In genomic region chr2:26519753-26520152, GRCm38 (mm10) we compare ENCODE assay signal across 18 mouse cellular contexts. TPM values are rescaled to one million over a fixed set of nuclear protein-coding genes. Genes with fewer than 3 reads are reported as not detected.
A peak's percentile ranks its signal among the peaks of the same experiment; 100 is the strongest.
DNase-seq lines count a peak whose midpoint lies in the region; ATAC-seq and TF ChIP-seq lines count a peak whose summit lies in the region.
"Had no signal": no experiment of that assay in that cellular context is flagged by ENCODE, and none has a peak within 500 bp of the region (broad histone marks: within the 10 kb centered on the region; RNA-seq: fewer than 3 reads in every experiment).

No protein-coding gene starts in this region.

- no peaks in the 10 kb centered on the region for H3K36me3 ChIP-seq in heart, embryonic 12.5 days
- H3K36me3 ChIP-seq in kidney, adult 2 months (ENCODE audit: control insufficient read depth, insufficient read depth, low read length): no peaks in the 10 kb centered on the region
- H3K36me3 ChIP-seq: embryonic facial prominence, embryonic 10.5 days; forebrain, embryonic 15.5 days; hindbrain, embryonic 15.5 days had no signal

- WGBS in heart, embryonic 12.5 days: 65% methylated on average over 6 of the region's 6 CpGs
- 81% methylated on average over 6 of the region's 6 CpGs for WGBS in kidney, adult 2 months

- 0 out of 2 replicates have a peak overlapping the region, but pooled peaks have one; percentile 13 for H3K9ac ChIP-seq in heart, embryonic 12.5 days
- H3K9ac ChIP-seq: forebrain, embryonic 15.5 days; hindbrain, embryonic 15.5 days had no signal

- no peak for TF ChIP-seq CTCF in gastrocnemius, adult 2 months (IDR thresholded peaks at IDR 0.05)
- TF ChIP-seq CTCF in kidney, adult 2 months (conservative IDR thresholded peaks at IDR 0.05; ENCODE audit: insufficient read depth, insufficient read length, low read depth, low read length): no peak

- TF ChIP-seq POLR2A in kidney, adult 2 months (IDR thresholded peaks at IDR 0.05; ENCODE audit: low read depth, low read length): no peak

- peaks cover 37% of the 10 kb centered on the region for H3K4me1 ChIP-seq in heart, embryonic 12.5 days (replicated peaks)
- H3K4me1 ChIP-seq in kidney, adult 2 months (ENCODE audit: control insufficient read depth, insufficient read depth, low read length): 0 out of 2 replicates have a peak, but pooled peaks cover 2% of the 10 kb centered on the region

- peak overlapping the region; percentile 67 for H3K27ac ChIP-seq in gastrocnemius, adult 2 months
- no peak overlapping the region; the same call in 1 of the 2 replicates for H3K27ac ChIP-seq in heart, embryonic 12.5 days (ENCODE audit: poor library complexity, severe bottlenecking)
- H3K27ac ChIP-seq in kidney, adult 2 months (ENCODE audit: insufficient read depth, low read depth, low read length): no peak overlapping the region
- H3K27ac ChIP-seq: forebrain, embryonic 15.5 days; hindbrain, embryonic 15.5 days had no signal

- no peak overlapping the region for H3K4me2 ChIP-seq in heart, embryonic 12.5 days
- H3K4me2 ChIP-seq: forebrain, embryonic 15.5 days; hindbrain, embryonic 15.5 days had no signal

- no peak for DNase-seq in gastrocnemius, adult 2 months
- DNase-seq in gastrocnemius, postnatal 36 days: no peak
- DNase-seq in heart, postnatal 25 days (ENCODE audit: low spot score): no peak
- peak; percentile 52 for DNase-seq in kidney, adult 2 months
- DNase-seq in kidney, postnatal 4 days: no peak
- DNase-seq in adipocyte (ENCODE audit: low spot score): peak; percentile 54
- DNase-seq in left cerebral cortex, adult 8-10 months (ENCODE audit: low spot score in 2 of 2): no peak
- DNase-seq: adrenal gland, postnatal 14 days; cerebellum, adult 18-20 months; cerebellum, postnatal 10 days; gastrocnemius, postnatal 14 days had no signal

- no peaks in the 10 kb centered on the region for H3K27me3 ChIP-seq in heart, embryonic 12.5 days (replicated peaks)
- no peaks in the 10 kb centered on the region for H3K27me3 ChIP-seq in kidney, adult 2 months (replicated peaks; ENCODE audit: control insufficient read depth, insufficient read depth, low read length)
- H3K27me3 ChIP-seq: forebrain, embryonic 15.5 days; hindbrain, embryonic 15.5 days had no signal

- no peaks in the 10 kb centered on the region for H3K9me3 ChIP-seq in heart, embryonic 12.5 days (replicated peaks)
- H3K9me3 ChIP-seq: embryonic facial prominence, embryonic 10.5 days; forebrain, embryonic 15.5 days; hindbrain, embryonic 15.5 days had no signal

- ATAC-seq in heart, embryonic 12.5 days (ENCODE audit: insufficient number of reproducible peaks, low FRiP score): peak; percentile 36; the same call in 1 of the 2 replicates
- ATAC-seq: forebrain, embryonic 15.5 days; inflammation-experienced regulatory T-cells, adult 6 months; intestine, postnatal 0 days had no signal

- intact Hi-C loops in gastrocnemius, adult 2 months (cut with DNase I): no loop called here
- intact Hi-C loops in gastrocnemius, postnatal 36 days (cut with DNase I): no loop called here
- intact Hi-C loops in heart, postnatal 25 days (cut with DNase I): no loop called here

- H3K4me3 ChIP-seq in gastrocnemius, adult 2 months: no peak overlapping the region
- no peak overlapping the region for H3K4me3 ChIP-seq in heart, embryonic 12.5 days
- H3K4me3 ChIP-seq in kidney, adult 2 months (ENCODE audit: insufficient read depth, low read depth, low read length): no peak overlapping the region
- H3K4me3 ChIP-seq: embryonic facial prominence, embryonic 10.5 days; forebrain, embryonic 15.5 days; hindbrain, embryonic 15.5 days had no signal

RNA-seq across cellular contexts. Expression of gene Notch1, which starts 3.3 kb away (rescaled TPM):
- 10 to 100 TPM in 1 of 2 experiments, 1 to 10 TPM in 1; 6.9 to 11.9 TPM for total RNA-seq in gastrocnemius, adult 2 months (2021)
- 1 to 10 TPM; 7.7 to 8.0 TPM for total RNA-seq in gastrocnemius, postnatal 36 days (2021)
- 20.4 TPM in 2 replicates for polyA plus RNA-seq in heart, embryonic 12.5 days (2016; fragmentation: Nextera tagmentation; extraction: Ambion mirVana)
- total RNA-seq in heart, postnatal 25 days (2021): 10 to 100 TPM; 27.5 to 32.3 TPM
- polyA plus RNA-seq in kidney, adult 2 months (2012; rRNA removed): 16.1 and 17.7 TPM in 2 replicates
- total RNA-seq in left cerebral cortex, adult 8-10 months (2022): 10 to 100 TPM; 23.3 to 28.8 (median 26.6) TPM
- total RNA-seq: MEL had no signal

Comparison
In these comparisons a context has a peak if more than half of its experiments do, and no peak if none do; other contexts are left out.
1. DNase-seq: peak in kidney, adult 2 months (single experiment) and adipocyte (single experiment); none in gastrocnemius, adult 2 months (single experiment), gastrocnemius, postnatal 36 days (0 of 2), heart, postnatal 25 days (single experiment), kidney, postnatal 4 days (0 of 2) and left cerebral cortex, adult 8-10 months (0 of 2).